Mouse (Mus musculus) ES-Bruce4 (cell line): ENCODE data around the gene Ahr.

ENCODE experiments used
- CTCF ChIP-seq: IDR thresholded peaks from one replicate; pipeline ENCODE4 v1.8.1; 2011; ENCODE audit warnings: low read depth, low read length
- EP300 ChIP-seq: IDR thresholded peaks from 2 replicates; pipeline ENCODE4 v1.6.1; 2011; ENCODE audit warnings: low read depth, low read length; ENCODE audit not compliant: insufficient read depth
- POLR2A ChIP-seq: IDR thresholded peaks from one replicate; pipeline ENCODE4 v1.8.1; 2011; ENCODE audit warnings: low read length; ENCODE audit not compliant: insufficient read depth

GRCm38 (mm10) chr12:35542836-35543235 is 8.0 kb upstream of the Ahr start:
- TF ChIP-seq CTCF (no peak), EP300 (no peak), POLR2A (no peak)
